Mouse (Mus musculus) kidney, embryonic 15.5 days (tissue): ENCODE data around the gene H2-Oa. TPM values are rescaled to one million over a fixed set of nuclear protein-coding genes. Genes with fewer than 3 reads are reported as not detected.
A peak's percentile ranks its signal among the peaks of the same experiment; 100 is the strongest.

Experiments
- ATAC-seq: fragments of 200-750 bp; cut with Nextera tagmentation; replicated peaks from 2 replicates; pipeline ENCODE4 v1.8.0; 2017; ENCODE audit warnings: moderate TSS enrichment; ENCODE audit not compliant: low FRiP score
- H3K27ac ChIP-seq: fragments of 300-500 bp; sonication (generic); 2 replicates; pipeline ENCODE4 v1.5.1; 2015; ENCODE audit warnings: mild to moderate bottlenecking, inconsistent platforms
- H3K27me3 ChIP-seq: fragments of 300-500 bp; sonication (generic); 2 replicates; pipeline ENCODE4 v1.6.1; 2015; ENCODE audit warnings: inconsistent platforms
- H3K36me3 ChIP-seq: fragments of 300-500 bp; sonication (generic); 2 replicates; pipeline ENCODE4 v1.6.1; 2015; ENCODE audit warnings: inconsistent platforms
- H3K4me1 ChIP-seq: fragments of 300-500 bp; sonication (generic); 2 replicates; pipeline ENCODE4 v1.6.1; 2015; ENCODE audit warnings: inconsistent platforms
- H3K4me2 ChIP-seq: fragments of 300-500 bp; sonication (generic); 2 replicates; pipeline ENCODE4 v1.6.1; 2015; ENCODE audit warnings: moderate library complexity, mild to moderate bottlenecking, inconsistent platforms
- H3K4me3 ChIP-seq: fragments of 300-500 bp; sonication (generic); replicated peaks from 2 replicates; pipeline ENCODE4 v1.5.1; 2015; ENCODE audit warnings: mild to moderate bottlenecking, inconsistent platforms
- H3K9ac ChIP-seq: fragments of 300-500 bp; sonication (generic); 2 replicates; pipeline ENCODE4 v1.6.1; 2015; ENCODE audit warnings: mild to moderate bottlenecking, inconsistent platforms
- H3K9me3 ChIP-seq: fragments of 300-500 bp; sonication (generic); replicated peaks from 2 replicates; pipeline ENCODE4 v1.6.1; 2016; ENCODE audit warnings: inconsistent platforms
- whole genome bisulfite sequencing: fragments of 180-500 bp; shearing (Covaris S2); methylation state at CpG from one replicate; pipeline ENCODE4 v1.1.7; 2015; ENCODE audit warnings: mixed read lengths; 5-methylcytosine and 5-hydroxymethylcytosine counted together
- polyA plus RNA-seq: library from polyadenylated mRNA; unstranded; fragments of >200 nt; fragmentation: Nextera tagmentation; extraction: Ambion mirVana; gene quantifications from 2 replicates; pipeline ENCODE4 v1.2.1, GENCODE M21; 2015

Gene H2-Oa
- polyA plus RNA-seq, 1 experiment from 2014 or later, result 0.64 TPM

DNA sequence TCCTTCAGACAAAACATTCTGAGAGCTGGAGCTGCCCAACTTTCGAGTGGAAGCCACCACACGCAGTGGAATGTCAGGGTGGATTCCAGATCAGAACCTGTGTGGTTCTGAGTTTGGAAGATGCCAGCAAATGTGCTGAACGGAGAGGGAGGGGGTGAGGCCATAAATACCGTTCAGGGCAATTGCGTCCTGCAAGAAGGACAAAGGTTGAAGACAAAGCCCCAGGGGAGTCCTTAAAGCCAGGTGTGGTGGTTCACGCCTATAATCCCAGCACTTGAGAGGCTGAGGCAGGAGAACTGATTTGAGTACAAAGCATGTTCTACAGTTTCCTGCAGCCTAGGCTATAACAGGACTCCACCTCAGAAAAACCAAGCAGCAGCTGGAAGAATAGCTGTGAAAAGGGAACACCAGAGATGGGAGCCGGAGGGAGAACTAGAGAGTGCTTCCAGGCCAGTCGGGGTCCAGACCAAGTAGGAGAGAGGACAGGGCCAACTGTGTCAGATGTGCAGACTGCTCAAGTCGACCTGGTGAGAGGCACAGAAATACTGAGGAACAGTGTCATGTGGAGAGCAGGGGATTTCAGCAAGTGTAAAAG is 34.8 kb downstream of the H2-Oa start:
- peaks cover 66% of the 10 kb centered on the region for H3K4me1 ChIP-seq
- no peaks in the 10 kb centered on the region for H3K27me3 ChIP-seq
- ATAC-seq, result no peak
- no peak overlapping the region for H3K4me2 ChIP-seq
- H3K36me3 ChIP-seq, result no peaks in the 10 kb centered on the region
- H3K27ac ChIP-seq, result 0 out of 2 replicates have a peak overlapping the region, but pooled peaks have one; percentile 32
- WGBS, result 43% methylated on average over 9 of the region's 9 CpGs
- no peak overlapping the region for H3K9ac ChIP-seq
- H3K9me3 ChIP-seq, result no peaks in the 10 kb centered on the region
- no peak overlapping the region for H3K4me3 ChIP-seq

DNA sequence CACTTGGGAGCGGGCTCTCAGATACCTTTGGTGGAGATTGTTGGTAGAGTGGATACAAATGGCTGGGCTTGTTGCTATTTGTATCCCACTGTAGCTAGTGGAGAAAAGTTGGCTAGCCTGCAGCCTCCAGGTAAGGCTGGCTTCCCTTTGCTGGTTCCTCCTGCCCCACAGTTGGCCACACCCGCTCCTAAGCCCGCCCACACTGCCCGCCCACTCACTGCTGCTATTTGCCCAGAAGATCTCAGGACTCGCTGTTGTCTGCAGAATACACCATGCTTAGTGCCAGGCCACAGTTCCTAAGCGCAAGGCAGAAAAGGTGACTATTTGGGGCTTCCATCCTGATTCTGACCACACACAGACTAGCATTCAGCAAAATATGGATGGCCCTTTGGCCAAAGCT is 35.3 kb downstream of the H2-Oa start:
- H3K27ac ChIP-seq, result 0 out of 2 replicates have a peak overlapping the region, but pooled peaks have one; percentile 32
- no peaks in the 10 kb centered on the region for H3K27me3 ChIP-seq
- no peaks in the 10 kb centered on the region for H3K9me3 ChIP-seq
- ATAC-seq, result no peak; the same call in 1 of the 2 replicates
- 28% methylated on average over 6 of the region's 6 CpGs for WGBS
- H3K4me3 ChIP-seq, result no peak overlapping the region
- no peak overlapping the region for H3K4me2 ChIP-seq
- H3K9ac ChIP-seq, result no peak overlapping the region
- no peaks in the 10 kb centered on the region for H3K36me3 ChIP-seq
- peaks cover 66% of the 10 kb centered on the region for H3K4me1 ChIP-seq

DNA sequence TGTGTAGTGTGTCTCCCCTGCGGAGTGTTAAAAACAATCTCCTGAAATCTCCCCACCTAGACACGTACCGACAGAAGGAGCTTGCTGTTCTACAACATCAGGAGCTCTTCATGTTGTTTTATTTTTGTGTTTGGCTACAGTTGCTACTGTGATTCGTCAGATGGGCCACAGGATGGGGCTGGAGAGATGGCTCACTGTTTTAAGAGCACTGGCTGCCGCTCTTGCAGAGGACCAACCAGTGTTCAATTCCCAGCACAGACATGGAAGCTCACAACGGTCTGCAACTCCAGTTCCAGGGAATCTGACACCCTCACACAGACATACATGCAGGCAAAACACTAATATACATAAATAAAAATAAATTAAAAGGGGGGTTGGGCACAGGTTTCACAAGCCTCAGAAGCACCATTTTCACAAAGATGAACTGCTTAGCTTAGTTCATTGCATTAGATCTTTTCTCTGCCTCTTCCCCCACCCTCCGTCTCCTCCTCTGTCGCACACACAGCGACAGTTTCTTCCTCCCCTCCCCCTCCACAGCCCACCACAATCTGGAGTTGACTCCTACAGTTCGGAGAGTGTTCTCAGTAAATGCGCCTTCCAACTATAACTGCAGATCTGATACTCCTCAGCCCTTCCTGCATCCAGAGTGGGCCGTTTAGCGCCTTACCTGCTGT is 36.3 kb downstream of the H2-Oa start:
- Histone ChIP-seq H3K9me3 (no peaks in the 10 kb centered on the region), H3K36me3 (no peaks in the 10 kb centered on the region), H3K4me3 (peak overlapping the region; percentile 10; the same call in 1 of the 2 replicates), H3K4me2 (peak overlapping the region; percentile 46), H3K27ac (peak overlapping the region; percentile 33; the same call in 1 of the 2 replicates), H3K4me1 (peaks cover 63% of the 10 kb centered on the region), H3K9ac (no peak overlapping the region), H3K27me3 (no peaks in the 10 kb centered on the region)
- WGBS, result 27% methylated on average over 13 of the region's 13 CpGs
- ATAC-seq, result no peak

DNA sequence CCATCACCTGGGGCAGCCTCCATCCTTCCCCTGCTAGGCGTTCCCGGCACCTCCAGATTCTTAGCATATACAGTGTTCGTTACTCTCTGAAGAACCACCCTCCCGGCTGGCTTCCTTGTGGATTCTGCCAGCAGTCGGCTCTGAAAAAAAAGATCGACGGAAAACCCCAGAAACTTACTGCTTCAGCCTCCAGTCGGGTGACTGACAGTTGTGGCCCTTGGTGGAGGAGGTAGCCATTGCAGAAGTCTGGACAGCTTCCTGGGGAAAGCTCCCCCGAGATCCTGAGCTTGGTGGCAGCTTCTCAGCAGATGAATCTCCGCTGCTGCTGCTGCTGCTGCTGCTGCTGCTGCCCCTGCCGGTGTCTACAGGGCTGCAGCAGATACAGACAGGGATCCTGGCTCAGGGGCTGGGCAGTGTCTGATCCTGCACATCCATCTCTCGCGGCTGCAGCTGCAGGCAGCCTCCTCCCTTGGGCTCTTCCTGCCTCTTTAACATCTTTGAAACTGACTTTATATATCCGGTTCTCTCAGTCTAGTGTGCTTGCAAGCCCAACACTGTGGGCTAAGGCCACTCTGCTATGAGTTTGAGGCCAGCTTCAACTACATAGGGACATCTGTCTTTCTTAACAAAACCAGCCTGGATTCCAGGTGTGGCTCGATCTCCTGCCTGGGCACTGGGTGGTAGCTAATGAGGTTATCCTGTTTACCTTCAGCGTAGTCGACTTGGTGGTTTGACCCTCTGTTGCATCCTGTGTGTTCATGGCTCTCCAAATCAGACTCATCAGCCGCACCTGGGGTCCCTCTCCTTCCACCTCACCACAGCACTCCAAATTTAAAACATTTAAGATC is 37.0 kb downstream of the H2-Oa start:
- Histone ChIP-seq H3K27ac (peak overlapping the region; percentile 33), H3K36me3 (no peaks in the 10 kb centered on the region), H3K4me2 (peak overlapping the region; percentile 46), H3K4me1 (peaks cover 56% of the 10 kb centered on the region), H3K9me3 (no peaks in the 10 kb centered on the region), H3K9ac (no peak overlapping the region), H3K4me3 (peak overlapping the region; percentile 10; the same call in 1 of the 2 replicates), H3K27me3 (no peaks in the 10 kb centered on the region)
- 19% methylated on average over 18 of the region's 18 CpGs for WGBS
- no peak for ATAC-seq

DNA sequence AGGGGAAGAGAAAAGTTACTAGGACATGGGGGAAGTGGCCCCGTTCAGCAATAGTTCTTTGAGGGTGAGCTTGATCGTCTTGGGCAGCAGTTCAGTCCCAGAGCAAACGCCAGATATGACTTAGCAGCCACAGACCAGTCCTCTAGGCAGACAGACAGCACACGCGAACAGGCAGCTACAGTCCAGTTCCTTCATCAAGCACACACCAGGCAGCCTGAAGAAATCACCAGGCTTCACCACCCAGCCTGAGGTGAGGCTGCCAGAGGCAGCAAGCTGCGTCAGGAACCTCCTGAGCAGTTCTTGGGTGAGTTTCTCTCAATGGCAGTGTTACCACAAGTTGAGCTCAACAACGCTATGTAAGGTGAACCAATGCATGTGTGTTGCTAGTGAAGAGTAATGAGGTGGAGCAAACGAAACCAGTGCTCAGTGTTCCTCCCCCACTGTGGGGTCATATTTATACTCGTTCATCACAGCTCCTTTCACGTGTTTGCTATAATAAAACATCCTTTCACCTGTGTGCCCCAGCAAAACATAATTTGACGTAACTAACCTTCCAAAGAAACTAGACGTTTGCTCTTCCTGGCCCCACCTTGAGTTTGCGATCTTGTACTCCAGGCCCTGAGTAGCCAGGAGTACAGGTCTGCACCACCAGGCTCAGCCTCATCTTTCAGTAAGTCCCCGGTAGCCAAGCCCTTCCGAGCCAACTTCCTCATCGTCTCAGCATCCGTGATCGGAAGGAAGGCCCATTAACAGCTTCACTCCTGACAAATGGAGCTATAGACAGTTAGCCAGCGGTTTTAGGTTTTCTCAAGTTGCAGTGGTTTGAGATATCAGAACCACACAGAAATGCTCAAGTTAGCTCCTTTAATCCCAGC is 38.2 kb downstream of the H2-Oa start:
- WGBS, result 52% methylated on average over 19 of the region's 19 CpGs
- Histone ChIP-seq H3K9me3 (no peaks in the 10 kb centered on the region), H3K36me3 (no peaks in the 10 kb centered on the region), H3K4me2 (no peak overlapping the region), H3K27me3 (no peaks in the 10 kb centered on the region), H3K27ac (no peak overlapping the region), H3K4me3 (no peak overlapping the region), H3K9ac (no peak overlapping the region), H3K4me1 (peaks cover 47% of the 10 kb centered on the region)
- ATAC-seq, result no peak

DNA sequence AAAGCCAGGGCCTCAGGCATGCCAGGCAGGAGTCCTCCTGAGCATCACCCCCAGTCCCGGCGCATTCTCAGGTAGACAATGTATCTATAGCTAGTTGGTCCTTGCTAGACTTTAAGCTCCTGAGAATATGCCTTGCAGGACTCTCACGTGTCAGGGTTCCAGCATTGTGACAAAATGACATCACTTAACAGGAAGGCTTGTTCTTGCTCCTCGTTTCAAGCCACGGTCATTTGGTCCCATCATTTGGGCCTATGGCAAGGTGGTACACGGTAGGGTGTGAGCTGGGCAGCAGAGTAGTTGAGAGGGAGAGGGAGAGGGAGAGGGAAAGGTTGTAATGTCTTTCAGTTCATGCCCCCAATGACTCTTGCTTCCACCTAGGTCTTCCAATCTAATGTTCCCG is 39.8 kb downstream of the H2-Oa start:
- no peak overlapping the region for H3K9ac ChIP-seq
- WGBS, result 81% methylated on average over 7 of the region's 7 CpGs

DNA sequence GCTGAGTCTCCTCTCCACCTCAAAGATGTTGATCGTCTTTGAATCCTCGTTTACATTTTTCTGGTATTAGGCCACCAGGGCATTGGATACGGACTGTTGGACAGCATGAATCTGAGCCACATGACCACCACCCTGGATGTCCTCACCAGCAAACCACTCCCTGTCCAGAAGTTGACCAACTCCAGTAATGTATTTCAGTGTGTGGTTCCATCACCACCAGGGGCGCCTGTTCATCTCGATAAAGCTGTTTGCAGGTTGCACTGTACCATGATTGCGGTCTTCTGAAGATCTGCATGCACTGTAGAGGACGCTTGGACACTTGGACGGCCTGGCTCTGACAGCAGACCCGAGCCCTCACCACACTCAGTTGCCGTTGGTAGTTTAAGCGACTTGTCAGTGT is 41.1 kb downstream of the H2-Oa start:
- no peak for ATAC-seq
- Histone ChIP-seq H3K4me3 (no peak overlapping the region), H3K36me3 (no peaks in the 10 kb centered on the region), H3K9ac (no peak overlapping the region), H3K9me3 (no peaks in the 10 kb centered on the region), H3K4me2 (no peak overlapping the region), H3K4me1 (peaks cover 31% of the 10 kb centered on the region), H3K27ac (no peak overlapping the region), H3K27me3 (peaks cover 19% of the 10 kb centered on the region)
- 84% methylated on average over 11 of the region's 11 CpGs for WGBS

More for the DNA sequence above, 39.8 kb downstream of the H2-Oa start:
- Histone ChIP-seq H3K27me3 (peaks cover 6% of the 10 kb centered on the region), H3K4me2 (no peak overlapping the region), H3K9me3 (no peaks in the 10 kb centered on the region), H3K4me3 (no peak overlapping the region), H3K4me1 (peaks cover 44% of the 10 kb centered on the region), H3K27ac (no peak overlapping the region), H3K36me3 (no peaks in the 10 kb centered on the region)
- no peak for ATAC-seq

DNA sequence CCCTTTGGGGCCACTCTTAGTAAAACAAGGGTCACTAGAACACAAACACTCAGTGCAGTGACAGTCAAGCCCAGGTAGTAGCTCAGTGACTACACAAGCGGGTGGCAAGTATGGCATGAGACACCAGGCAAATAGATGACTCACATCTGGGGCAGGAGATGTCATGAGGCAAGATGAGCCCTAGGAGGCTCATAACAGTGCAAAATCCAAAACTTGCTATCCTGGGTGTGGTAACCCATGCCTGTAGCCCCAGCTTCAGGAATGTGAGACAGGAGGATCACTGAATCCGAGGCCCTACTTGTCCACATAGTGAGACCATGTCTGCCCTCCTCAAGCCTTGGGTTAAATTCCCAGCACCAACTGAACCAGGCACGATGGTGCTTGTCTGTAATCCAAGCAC is 42.3 kb downstream of the H2-Oa start:
- H3K27ac ChIP-seq, result no peak overlapping the region
- no peak overlapping the region for H3K4me2 ChIP-seq
- no peaks in the 10 kb centered on the region for H3K9me3 ChIP-seq
- no peak overlapping the region for H3K9ac ChIP-seq
- peaks cover 27% of the 10 kb centered on the region for H3K4me1 ChIP-seq
- ATAC-seq, result no peak
- 75% methylated on average over 3 of the region's 3 CpGs for WGBS
- H3K27me3 ChIP-seq, result peaks cover 30% of the 10 kb centered on the region
- no peak overlapping the region for H3K4me3 ChIP-seq
- no peaks in the 10 kb centered on the region for H3K36me3 ChIP-seq

DNA sequence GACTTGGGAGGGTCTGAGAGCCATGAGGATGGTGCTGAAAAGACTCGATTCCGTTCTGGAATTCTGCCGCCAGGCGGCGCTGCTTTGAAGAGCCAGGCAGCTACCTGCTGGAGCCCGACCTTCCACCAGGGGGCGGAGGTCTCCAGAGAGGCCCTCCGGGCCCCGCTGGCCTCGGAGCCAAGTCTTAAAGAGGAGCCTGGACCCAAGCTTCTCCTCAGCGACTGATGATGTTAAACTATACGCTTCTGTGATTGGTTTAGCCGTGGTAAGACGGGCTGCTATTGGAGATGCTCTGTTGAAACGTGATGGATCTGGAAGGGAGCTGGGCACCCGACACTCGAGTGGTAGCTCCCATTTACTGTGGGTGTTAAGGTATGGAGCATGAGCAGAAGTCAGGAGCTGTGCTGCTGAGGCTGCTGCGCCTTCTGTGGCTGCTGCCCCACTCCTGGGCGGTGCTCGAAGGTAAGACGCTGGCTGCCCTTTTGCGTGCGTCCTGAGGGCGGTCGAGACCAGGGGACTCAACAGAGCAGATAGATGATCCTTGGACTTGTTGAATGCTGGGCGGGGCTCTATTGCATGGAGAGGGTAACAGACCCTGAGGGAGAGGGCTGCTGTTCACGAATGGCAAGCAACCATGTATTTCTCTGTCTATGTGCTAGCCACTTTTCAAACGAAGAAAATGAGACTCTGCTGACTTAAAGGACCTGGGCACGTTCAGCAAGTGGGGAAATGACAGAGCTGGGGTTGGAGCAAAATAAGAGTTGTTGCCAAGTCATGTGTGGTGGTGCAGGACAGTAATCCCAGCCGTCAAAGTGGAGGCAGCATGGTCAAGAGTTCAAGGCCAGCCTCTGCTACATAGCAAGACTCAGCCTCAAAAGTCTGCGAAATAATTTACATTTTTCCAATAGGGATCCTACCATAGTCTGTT is 43.4 kb downstream of the H2-Oa start:
- Histone ChIP-seq H3K4me1 (peaks cover 22% of the 10 kb centered on the region), H3K4me2 (peak overlapping the region; percentile 80), H3K9me3 (no peaks in the 10 kb centered on the region), H3K27ac (peak overlapping the region; percentile 33; the same call in 1 of the 2 replicates), H3K4me3 (peak overlapping the region; percentile 46), H3K9ac (peak overlapping the region; percentile 37; the same call in 1 of the 2 replicates), H3K27me3 (peaks cover 38% of the 10 kb centered on the region), H3K36me3 (no peaks in the 10 kb centered on the region)
- WGBS, result 5% methylated on average over 31 of the region's 31 CpGs
- peak; percentile 97 for ATAC-seq

DNA sequence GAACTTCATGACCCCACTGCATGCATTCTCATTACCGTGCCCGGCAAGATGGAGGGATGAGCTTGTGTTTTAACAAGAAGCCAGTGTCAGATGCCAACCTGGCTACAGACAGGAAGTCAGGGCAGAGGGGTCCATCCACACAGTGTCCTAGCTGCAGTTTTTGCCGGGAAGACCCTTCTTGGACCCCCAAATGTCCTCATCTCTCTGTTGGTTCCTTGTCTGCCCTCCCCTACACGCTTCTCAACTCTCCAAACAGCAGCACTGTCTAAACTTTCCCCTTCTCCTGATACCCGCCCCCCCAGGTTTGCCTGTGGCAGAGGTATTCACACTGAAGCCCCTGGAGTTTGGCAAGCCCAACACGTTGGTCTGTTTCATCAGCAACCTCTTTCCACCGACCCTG is 45.5 kb downstream of the H2-Oa start:
- ATAC-seq, result no peak
- Histone ChIP-seq H3K27me3 (peaks cover 53% of the 10 kb centered on the region), H3K27ac (no peak overlapping the region), H3K36me3 (no peaks in the 10 kb centered on the region), H3K4me3 (no peak overlapping the region), H3K4me2 (no peak overlapping the region), H3K9me3 (no peaks in the 10 kb centered on the region), H3K9ac (no peak overlapping the region), H3K4me1 (peaks cover 23% of the 10 kb centered on the region)
- 68% methylated on average over 7 of the region's 7 CpGs for WGBS
